Mouse (Mus musculus) frontal cortex, postnatal 36 days (tissue): ENCODE results near the gene Glis2.

Experiments
- DNase-seq, 2 experiments: peaks; one replicate each; pipeline ENCODE4 v3.0.0; 2022; ENCODE audit warnings: low spot score in 2 of 2

Glis2 gene

GRCm38 (mm10) chr16:4593971-4594813, at the start of gene Glis2:
Gene Glis2, plus strand, starts transcription at chr16:4594713.
- no peak for DNase-seq

GRCm38 (mm10) chr16:4544845-4545244, 49.7 kb upstream of the Glis2 start:
- no peak for DNase-seq

GRCm38 (mm10) chr16:4546838-4547237, 47.7 kb upstream of the Glis2 start:
- no peak for DNase-seq

GRCm38 (mm10) chr16:4547611-4548010, 46.9 kb upstream of the Glis2 start:
- DNase-seq: no peak

GRCm38 (mm10) chr16:4548953-4549688, 45.4 kb upstream of the Glis2 start:
- no peak for DNase-seq

GRCm38 (mm10) chr16:4551056-4551455, 43.5 kb upstream of the Glis2 start:
- peak; percentile 54 to 73 for DNase-seq

- no peak for DNase-seq
These were observed 42.6 kb upstream of the Glis2 start for GRCm38 (mm10) chr16:4551885-4552284.

GRCm38 (mm10) chr16:4552829-4553550, 41.5 kb upstream of the Glis2 start:
- no peak for DNase-seq

- no peak for DNase-seq
These were observed 39.0 kb upstream of the Glis2 start for GRCm38 (mm10) chr16:4555555-4555954.

- DNase-seq: no peak
These were observed 37.4 kb upstream of the Glis2 start for GRCm38 (mm10) chr16:4557085-4557484.

GRCm38 (mm10) chr16:4557949-4558348, 36.6 kb upstream of the Glis2 start:
- DNase-seq: peak; percentile 54 to 64

- peak; percentile 91 to 95 for DNase-seq
These were observed 36.0 kb upstream of the Glis2 start for GRCm38 (mm10) chr16:4558384-4558979.

- peak; percentile 69 to 77 for DNase-seq
These were observed 35.4 kb upstream of the Glis2 start for GRCm38 (mm10) chr16:4558980-4559631.

- DNase-seq: peak; percentile 77 to 86
These were observed 34.8 kb upstream of the Glis2 start, which contains the start of gene Tfap4 for GRCm38 (mm10) chr16:4559715-4560144. Gene Tfap4, minus strand, starts transcription at chr16:4559854.

- peak; percentile 22 to 35 for DNase-seq
These were observed 34.2 kb upstream of the Glis2 start for GRCm38 (mm10) chr16:4560145-4560952.

- peak; percentile 65 to 70 for DNase-seq
These were observed 26.6 kb upstream of the Glis2 start for GRCm38 (mm10) chr16:4567912-4568311.

GRCm38 (mm10) chr16:4570737-4571136, 23.8 kb upstream of the Glis2 start:
- no peak for DNase-seq

GRCm38 (mm10) chr16:4576038-4576437, 18.5 kb upstream of the Glis2 start:
- DNase-seq: no peak

- DNase-seq: no peak
These were observed 17.6 kb upstream of the Glis2 start for GRCm38 (mm10) chr16:4576873-4577272.

GRCm38 (mm10) chr16:4578630-4579029, 15.9 kb upstream of the Glis2 start:
- DNase-seq: no peak
